Mouse (Mus musculus) olfactory bulb, adult 2 months (tissue): ENCODE data around the gene Mtcl1.

Experiments
- CTCF ChIP-seq: fragments of 200-500 bp; IDR thresholded peaks from 2 replicates; pipeline ENCODE4 v1.5.1; 2012; ENCODE audit warnings: low read depth, mild to moderate bottlenecking, low read length, moderate library complexity; ENCODE audit not compliant: insufficient read depth
- POLR2A ChIP-seq: fragments of 200-500 bp; IDR thresholded peaks from 2 replicates; pipeline ENCODE4 v1.6.1; 2012; ENCODE audit warnings: mild to moderate bottlenecking, low read depth, low read length, moderate library complexity; ENCODE audit not compliant: insufficient read depth

DNA sequence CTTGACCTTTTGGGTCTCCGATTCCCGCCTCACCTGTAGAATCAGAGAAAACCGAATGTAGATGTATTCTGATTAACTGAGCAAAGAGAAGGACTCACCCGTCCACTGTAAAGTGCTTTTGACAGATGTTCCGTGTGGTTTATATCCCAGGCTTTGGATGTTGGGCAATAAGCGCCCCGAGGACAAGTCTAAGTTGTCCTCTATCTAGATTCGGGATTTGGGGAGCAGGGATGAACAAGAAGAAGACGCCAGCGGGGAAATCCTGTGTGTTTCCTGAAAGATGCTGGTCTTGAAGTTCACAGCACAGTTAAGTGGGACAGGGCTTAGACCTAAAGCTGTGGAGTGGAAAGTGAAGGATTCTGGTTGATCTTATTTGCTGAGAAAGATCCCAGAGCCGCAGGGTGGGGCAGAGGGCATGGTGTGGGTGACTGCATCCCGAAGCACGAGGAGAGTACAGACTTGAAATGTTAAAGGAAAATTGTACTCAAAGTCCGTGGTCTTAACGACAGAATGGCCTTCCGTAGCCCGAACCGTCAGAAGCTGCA, 1.0 kb upstream of the Mtcl1 start:
- TF ChIP-seq CTCF = no peak
- TF ChIP-seq POLR2A = no peak
